Mouse (Mus musculus) hindbrain, embryonic 16.5 days (tissue): ENCODE measurements around the gene Ank. TPM values are rescaled to one million over a fixed set of nuclear protein-coding genes. Genes with fewer than 3 reads are reported as not detected.

Source experiments
- ATAC-seq: fragments of 200-750 bp; cut with Nextera tagmentation; 2 replicates; pipeline ENCODE4 v1.8.0; 2017; ENCODE audit warnings: moderate TSS enrichment, moderate library complexity
- H3K27ac ChIP-seq: fragments of 300-500 bp; sonication (generic); 2 replicates; pipeline ENCODE4 v1.5.1; 2014; ENCODE audit warnings: low read depth, mild to moderate bottlenecking, control low read depth, low read length, moderate library complexity
- H3K27me3 ChIP-seq: fragments of 300-500 bp; sonication (generic); replicated peaks from 2 replicates; pipeline ENCODE4 v1.6.1; 2014; ENCODE audit warnings: low read length; ENCODE audit not compliant: control insufficient read depth, insufficient read depth
- H3K36me3 ChIP-seq: fragments of 300-500 bp; sonication (generic); 2 replicates; pipeline ENCODE4 v1.6.1; 2014; ENCODE audit warnings: mild to moderate bottlenecking, low read length, moderate library complexity, mixed read lengths; ENCODE audit not compliant: control insufficient read depth, insufficient read depth
- H3K4me1 ChIP-seq: fragments of 300-500 bp; sonication (generic); 2 replicates; pipeline ENCODE4 v1.6.1; 2014; ENCODE audit warnings: low read depth, low read length; ENCODE audit not compliant: control insufficient read depth, insufficient read depth
- H3K4me2 ChIP-seq: fragments of 300-500 bp; sonication (generic); 2 replicates; pipeline ENCODE4 v1.6.1; 2014; ENCODE audit warnings: mild to moderate bottlenecking, low read length, control low read depth, moderate library complexity
- H3K4me3 ChIP-seq: fragments of 300-500 bp; sonication (generic); 2 replicates; pipeline ENCODE4 v1.5.1; 2014; ENCODE audit warnings: mild to moderate bottlenecking, low read length, control low read depth, moderate library complexity
- H3K9ac ChIP-seq: fragments of 300-500 bp; sonication (generic); 2 replicates; pipeline ENCODE4 v1.6.1; 2014; ENCODE audit warnings: low read depth, mild to moderate bottlenecking, control low read depth, low read length, moderate library complexity
- H3K9me3 ChIP-seq: fragments of 300-500 bp; sonication (generic); 2 replicates; pipeline ENCODE4 v1.6.1; 2014; ENCODE audit warnings: mild to moderate bottlenecking, low read length, moderate library complexity; ENCODE audit not compliant: control insufficient read depth
- WGBS: fragments of 180-500 bp; shearing (Covaris S2); extraction: QIAGEN DNeasy Blood & Tissue Kit; methylation state at CpG from one replicate; pipeline ENCODE4 v1.1.7; 2014; 5-methylcytosine and 5-hydroxymethylcytosine counted together
- polyA plus RNA-seq: library from polyadenylated mRNA; unstranded; fragments of >200 nt; fragmentation: Nextera tagmentation; extraction: Ambion mirVana; gene quantifications from 2 replicates; pipeline ENCODE4 v1.2.1, GENCODE M21; 2015

Gene Ank
- polyA plus RNA-seq, 1 experiment from 2014 or later: 11.6 TPM

- ATAC-seq: no peak
- H3K4me2 ChIP-seq: no peak overlapping the region
- H3K27ac ChIP-seq: no peak overlapping the region
- H3K4me3 ChIP-seq: no peak overlapping the region
- H3K36me3 ChIP-seq: no peaks in the 10 kb centered on the region
- no peak overlapping the region for H3K9ac ChIP-seq
- 60% methylated on average over 9 of the region's 9 CpGs for WGBS
- peaks cover 28% of the 10 kb centered on the region for H3K4me1 ChIP-seq
- H3K27me3 ChIP-seq: no peaks in the 10 kb centered on the region
- H3K9me3 ChIP-seq: no peaks in the 10 kb centered on the region
Observed at GRCm38 (mm10) chr15:27490676-27491075, 24.2 kb downstream of the Ank start.

DNA sequence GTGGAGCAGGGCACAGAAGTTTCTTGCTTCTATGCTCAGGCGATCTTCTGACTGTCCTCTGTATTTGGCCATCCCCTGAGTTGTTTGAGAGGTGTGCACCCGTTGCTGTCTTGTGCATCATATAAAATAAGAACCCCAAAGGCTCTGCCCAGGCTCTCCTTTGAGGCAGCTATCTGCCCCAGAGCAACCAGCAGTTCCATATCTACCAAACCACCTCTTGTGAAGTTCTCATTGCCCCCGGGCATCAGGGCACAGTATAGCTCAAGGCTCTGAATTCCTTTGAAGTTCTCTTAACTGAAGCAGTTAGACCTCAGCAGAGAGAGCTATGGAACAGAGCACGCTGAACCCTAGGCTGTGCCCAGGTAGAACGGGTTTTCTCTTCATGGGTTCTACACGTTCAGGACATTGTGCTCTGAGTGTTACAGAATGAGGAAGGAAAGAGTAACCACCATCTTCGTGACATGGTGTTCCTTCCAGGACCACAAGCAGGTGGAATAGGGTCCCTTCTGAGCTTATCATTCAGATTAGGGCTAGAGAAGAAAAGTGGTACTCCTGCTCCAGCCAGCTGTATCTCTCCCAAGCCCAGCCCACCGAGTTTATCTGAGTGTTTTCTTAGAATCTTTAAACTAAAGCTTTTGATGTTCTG lies 25.1 kb downstream of the Ank start:
- WGBS: 93% methylated on average over 8 of the region's 8 CpGs
- Histone ChIP-seq H3K27me3 (no peaks in the 10 kb centered on the region), H3K27ac (no peak overlapping the region), H3K4me2 (no peak overlapping the region), H3K36me3 (no peaks in the 10 kb centered on the region), H3K4me3 (no peak overlapping the region), H3K4me1 (peaks cover 25% of the 10 kb centered on the region), H3K9ac (no peak overlapping the region), H3K9me3 (no peaks in the 10 kb centered on the region)
- ATAC-seq: no peak

GRCm38 (mm10) chr15:27492156-27492555 lies 25.7 kb downstream of the Ank start:
- peaks cover 24% of the 10 kb centered on the region for H3K4me1 ChIP-seq
- WGBS: 90% methylated on average over 10 of the region's 10 CpGs
- ATAC-seq: no peak

DNA sequence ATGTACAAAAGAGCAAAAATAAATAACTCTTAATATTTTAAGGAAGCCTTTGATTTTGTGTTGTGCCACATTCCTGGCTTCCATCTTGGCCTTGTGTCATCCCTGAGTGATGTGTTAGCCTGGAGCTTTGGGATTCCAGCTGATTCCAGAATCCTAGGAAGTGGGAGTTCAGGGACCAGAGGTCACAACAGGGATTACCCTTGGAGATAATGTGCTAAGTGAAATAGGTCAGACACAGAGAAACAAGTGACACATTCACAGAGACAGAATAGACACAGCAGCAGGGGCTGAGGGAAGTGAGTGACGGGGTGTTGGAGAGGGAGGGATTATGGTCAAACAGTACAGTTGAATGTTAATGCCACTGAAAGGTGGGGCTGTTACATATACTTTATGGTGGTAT lies 26.3 kb downstream of the Ank start:
- H3K27me3 ChIP-seq: no peaks in the 10 kb centered on the region
- no peaks in the 10 kb centered on the region for H3K36me3 ChIP-seq
- peaks cover 19% of the 10 kb centered on the region for H3K4me1 ChIP-seq
- no peak overlapping the region for H3K27ac ChIP-seq
- WGBS: 77% methylated on average over 1 of the region's 1 CpGs
- H3K9me3 ChIP-seq: no peaks in the 10 kb centered on the region
- H3K4me3 ChIP-seq: no peak overlapping the region
- no peak for ATAC-seq
- H3K4me2 ChIP-seq: no peak overlapping the region
- H3K9ac ChIP-seq: no peak overlapping the region

More at GRCm38 (mm10) chr15:27492156-27492555, 25.7 kb downstream of the Ank start:
- Histone ChIP-seq H3K36me3 (no peaks in the 10 kb centered on the region), H3K4me3 (no peak overlapping the region), H3K27ac (no peak overlapping the region), H3K9ac (no peak overlapping the region), H3K27me3 (no peaks in the 10 kb centered on the region), H3K4me2 (no peak overlapping the region), H3K9me3 (no peaks in the 10 kb centered on the region)

- Histone ChIP-seq H3K4me3 (no peak overlapping the region), H3K27me3 (no peaks in the 10 kb centered on the region), H3K27ac (no peak overlapping the region), H3K36me3 (no peaks in the 10 kb centered on the region), H3K4me1 (peaks cover 12% of the 10 kb centered on the region), H3K9me3 (no peaks in the 10 kb centered on the region), H3K9ac (no peak overlapping the region), H3K4me2 (no peak overlapping the region)
- WGBS: 40% methylated on average over 10 of the region's 10 CpGs
- ATAC-seq: no peak
Observed at GRCm38 (mm10) chr15:27493516-27493915, 27.0 kb downstream of the Ank start.

DNA sequence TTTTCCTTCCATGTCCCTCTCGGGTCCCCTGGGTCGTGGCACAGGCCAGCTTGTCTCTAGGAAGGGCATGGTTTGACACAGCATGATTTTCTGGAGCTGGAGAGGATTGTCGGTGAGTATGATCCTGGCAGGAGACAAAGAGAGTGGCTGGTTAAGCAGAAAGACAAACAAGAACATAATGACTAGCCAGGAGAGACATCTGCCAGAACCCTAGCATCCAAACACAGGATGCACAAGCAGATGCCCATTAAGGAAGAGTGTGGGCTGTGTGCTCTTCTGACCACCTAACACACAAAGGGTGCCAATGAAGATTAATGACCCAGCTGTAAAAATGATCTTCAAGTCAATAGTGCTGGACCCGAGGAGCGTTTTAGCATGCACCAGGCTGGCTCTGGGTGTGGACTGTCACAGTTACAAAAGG lies 29.5 kb downstream of the Ank start:
- Histone ChIP-seq H3K4me1 (peaks cover 12% of the 10 kb centered on the region), H3K9ac (no peak overlapping the region), H3K27ac (0 out of 2 replicates have a peak overlapping the region, but pooled peaks have one; percentile 4), H3K27me3 (no peaks in the 10 kb centered on the region), H3K4me3 (no peak overlapping the region), H3K36me3 (no peaks in the 10 kb centered on the region), H3K4me2 (no peak overlapping the region), H3K9me3 (no peaks in the 10 kb centered on the region)
- 15% methylated on average over 5 of the region's 5 CpGs for WGBS
- ATAC-seq: peak; percentile 71

- WGBS: 60% methylated on average over 11 of the region's 11 CpGs
- H3K27ac ChIP-seq: no peak overlapping the region
- ATAC-seq: peak; percentile 29; the same call in 1 of the 2 replicates
- no peak overlapping the region for H3K4me3 ChIP-seq
- H3K9ac ChIP-seq: no peak overlapping the region
- no peak overlapping the region for H3K4me2 ChIP-seq
- H3K36me3 ChIP-seq: no peaks in the 10 kb centered on the region
- H3K9me3 ChIP-seq: no peaks in the 10 kb centered on the region
- no peaks in the 10 kb centered on the region for H3K27me3 ChIP-seq
- H3K4me1 ChIP-seq: peaks cover 12% of the 10 kb centered on the region
Observed at GRCm38 (mm10) chr15:27496596-27497299, 30.3 kb downstream of the Ank start.

DNA sequence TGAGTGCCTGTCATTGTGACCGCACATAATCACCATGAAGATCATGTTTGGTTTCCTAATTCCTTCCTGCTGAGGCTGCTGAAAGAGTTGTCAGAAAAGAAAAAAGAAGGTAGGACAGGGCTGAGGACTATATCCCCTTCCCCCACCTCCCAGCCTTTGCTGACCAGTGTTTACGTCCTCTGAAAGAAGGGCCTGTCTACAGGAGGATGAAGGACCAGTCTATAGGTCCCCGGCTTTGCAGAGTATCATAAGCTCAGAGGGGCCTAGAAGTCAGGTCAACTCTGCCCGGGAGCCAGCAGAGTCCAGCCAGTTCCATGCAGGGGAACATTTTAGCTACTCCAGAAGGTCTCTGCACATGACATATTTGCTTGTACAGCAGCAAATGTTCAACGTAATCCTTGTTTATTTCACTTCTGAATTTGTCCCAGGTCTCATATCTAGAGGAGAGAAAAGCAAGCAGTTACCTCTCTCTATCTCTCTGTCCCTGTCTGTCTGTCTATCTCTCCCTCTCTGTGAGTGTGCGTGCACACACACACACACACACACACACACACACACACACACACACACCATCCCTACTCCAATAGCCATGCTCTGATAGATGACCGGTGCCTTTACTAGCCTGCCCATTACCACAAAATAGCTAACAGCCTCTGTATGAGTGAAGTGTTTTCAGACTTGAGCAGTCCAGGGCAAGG lies 31.0 kb downstream of the Ank start:
- 44% methylated on average over 7 of the region's 7 CpGs for WGBS

GRCm38 (mm10) chr15:27498078-27498477 lies 31.6 kb downstream of the Ank start:
- Histone ChIP-seq H3K27ac (no peak overlapping the region), H3K9me3 (no peaks in the 10 kb centered on the region), H3K4me1 (peaks cover 12% of the 10 kb centered on the region), H3K36me3 (no peaks in the 10 kb centered on the region), H3K4me3 (no peak overlapping the region), H3K27me3 (no peaks in the 10 kb centered on the region), H3K9ac (no peak overlapping the region), H3K4me2 (no peak overlapping the region)
- no peak for ATAC-seq
- WGBS: 83% methylated on average over 5 of the region's 5 CpGs

More for the DNA sequence above, 31.0 kb downstream of the Ank start:
- ATAC-seq: no peak
- Histone ChIP-seq H3K4me2 (no peak overlapping the region), H3K27me3 (no peaks in the 10 kb centered on the region), H3K9ac (no peak overlapping the region), H3K9me3 (no peaks in the 10 kb centered on the region), H3K27ac (no peak overlapping the region), H3K4me1 (peaks cover 12% of the 10 kb centered on the region), H3K4me3 (no peak overlapping the region), H3K36me3 (no peaks in the 10 kb centered on the region)
